17 mouse cellular contexts compared by ENCODE assay signal in the genomic region with DNA sequence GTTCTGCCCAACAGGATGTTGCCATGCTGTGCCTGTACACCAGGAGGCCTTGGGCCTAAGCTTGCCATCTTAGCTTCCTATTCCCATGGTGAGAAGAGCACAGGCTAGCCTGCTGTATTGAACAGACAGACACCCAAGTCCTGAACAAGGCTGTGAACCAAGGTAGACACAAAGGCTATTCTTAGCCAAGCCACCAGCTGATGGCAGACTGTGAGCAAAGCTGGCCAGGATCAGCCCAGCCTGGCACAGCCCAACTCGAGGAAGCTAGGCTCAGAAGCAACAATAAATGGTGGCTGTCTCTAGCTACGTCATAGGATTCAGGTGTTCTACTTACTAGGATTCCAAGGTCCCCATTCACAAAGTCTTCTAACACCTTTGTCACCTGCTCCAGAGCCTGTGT. TPM values are rescaled to one million over a fixed set of nuclear protein-coding genes. Genes with fewer than 3 reads are reported as not detected.
"Had no signal": no experiment of that assay in that cellular context is flagged by ENCODE, and none has a peak within 500 bp of the region (broad histone marks: within the 10 kb centered on the region; RNA-seq: fewer than 3 reads in every experiment).

No protein-coding gene starts in this region.

- H3K9me3 ChIP-seq: neural tube, embryonic 15.5 days; stomach, embryonic 15.5 days had no signal

- H3K27ac ChIP-seq: neural tube, embryonic 15.5 days; stomach, embryonic 15.5 days; stomach, postnatal 0 days had no signal

- H3K4me2 ChIP-seq: neural tube, embryonic 15.5 days; stomach, embryonic 15.5 days had no signal

- H3K4me3 ChIP-seq: neural tube, embryonic 15.5 days; stomach, embryonic 15.5 days had no signal

- DNase-seq: retina, postnatal 1 day; right cerebral cortex, adult 18-20 months; right cerebral cortex, postnatal 14 days; right cerebral cortex, postnatal 25 days; right cerebral cortex, postnatal 4 days; spleen, adult 18-20 months; thymus, adult 18-20 months; thymus, adult 2 months; thymus, postnatal 14 days; thymus, postnatal 25 days; thymus, postnatal 36 days; thymus, postnatal 4 days had no signal

- H3K9ac ChIP-seq: neural tube, embryonic 15.5 days; stomach, embryonic 15.5 days had no signal

- H3K4me1 ChIP-seq: neural tube, embryonic 15.5 days; stomach, embryonic 15.5 days had no signal

- H3K27me3 ChIP-seq: neural tube, embryonic 15.5 days; stomach, embryonic 15.5 days had no signal

RNA-seq across cellular contexts. Expression of gene Mia, which starts 31.7 kb away (rescaled TPM):
- total RNA-seq: neutrophil, adult 5-6 weeks had no signal
- polyA plus RNA-seq: small intestine, adult 2 months had no signal
